Mouse (Mus musculus) ES-Bruce4 (cell line): ENCODE data around the gene Krt27.

ENCODE experiments used
- CTCF ChIP-seq: IDR thresholded peaks from one replicate; pipeline ENCODE4 v1.8.1; 2011; ENCODE audit warnings: low read depth, low read length
- EP300 ChIP-seq: IDR thresholded peaks from 2 replicates; pipeline ENCODE4 v1.6.1; 2011; ENCODE audit warnings: low read depth, low read length; ENCODE audit not compliant: insufficient read depth
- POLR2A ChIP-seq: IDR thresholded peaks from one replicate; pipeline ENCODE4 v1.8.1; 2011; ENCODE audit warnings: low read length; ENCODE audit not compliant: insufficient read depth

GRCm38 (mm10) chr11:99351004-99351403 is at the start of gene Krt27:
- TF ChIP-seq CTCF (no peak), POLR2A (no peak), EP300 (no peak)
